Mouse (Mus musculus) limb, embryonic 13.5 days (tissue): ENCODE data around the gene Gm20388. TPM values are rescaled to one million over a fixed set of nuclear protein-coding genes. Genes with fewer than 3 reads are reported as not detected.
"Not testable (repeated sequence)": the region's sequence is repeated elsewhere in the genome, so short reads cannot be mapped to it uniquely, and the experiment has no call there.

Source experiments
- ATAC-seq: fragments of 200-750 bp; cut with Nextera tagmentation; 2 replicates; pipeline ENCODE4 v1.8.0; 2017; ENCODE audit warnings: low read depth, moderate number of reproducible peaks, moderate TSS enrichment; ENCODE audit not compliant: low FRiP score
- H3K27ac ChIP-seq: fragments of 300-500 bp; sonication (generic); 2 replicates; pipeline ENCODE4 v1.5.1; 2015; ENCODE audit warnings: inconsistent platforms, mild to moderate bottlenecking, moderate library complexity
- H3K27me3 ChIP-seq: fragments of 300-500 bp; sonication (generic); 2 replicates; pipeline ENCODE4 v1.6.1; 2015; ENCODE audit warnings: mild to moderate bottlenecking, inconsistent platforms
- H3K36me3 ChIP-seq: fragments of 300-500 bp; sonication (generic); 2 replicates; pipeline ENCODE4 v1.6.1; 2015; ENCODE audit warnings: inconsistent platforms, mild to moderate bottlenecking, moderate library complexity
- H3K4me1 ChIP-seq: fragments of 300-500 bp; sonication (generic); 2 replicates; pipeline ENCODE4 v1.6.1; 2015; ENCODE audit warnings: inconsistent platforms
- H3K4me2 ChIP-seq: fragments of 300-500 bp; sonication (generic); replicated peaks from 2 replicates; pipeline ENCODE4 v1.6.1; 2015; ENCODE audit warnings: inconsistent platforms, mild to moderate bottlenecking, moderate library complexity
- H3K4me3 ChIP-seq: fragments of 300-500 bp; sonication (generic); 2 replicates; pipeline ENCODE4 v1.5.1; 2015; ENCODE audit warnings: moderate library complexity, mild to moderate bottlenecking, inconsistent platforms
- H3K9ac ChIP-seq: fragments of 300-500 bp; sonication (generic); 2 replicates; pipeline ENCODE4 v1.6.1; 2015; ENCODE audit warnings: mild to moderate bottlenecking, inconsistent platforms
- H3K9me3 ChIP-seq: fragments of 300-500 bp; sonication (generic); 2 replicates; pipeline ENCODE4 v1.6.1; 2016; ENCODE audit warnings: inconsistent platforms
- WGBS: fragments of 180-500 bp; shearing (Covaris S2); methylation state at CpG from one replicate; pipeline ENCODE4 v1.1.7; 2015; 5-methylcytosine and 5-hydroxymethylcytosine counted together
- polyA plus RNA-seq: library from polyadenylated mRNA; unstranded; fragments of >200 nt; fragmentation: Nextera tagmentation; extraction: Ambion mirVana; gene quantifications from 2 replicates; pipeline ENCODE4 v1.2.1, GENCODE M21; 2015

Gene Gm20388
- polyA plus RNA-seq, 1 experiment from 2014 or later: 7.1 TPM

- H3K4me3 ChIP-seq: peak overlapping the region; percentile 88
- peaks cover 26% of the 10 kb centered on the region for H3K4me1 ChIP-seq
- no peak for ATAC-seq
- peak overlapping the region; percentile 80 for H3K4me2 ChIP-seq
- peaks cover 51% of the 10 kb centered on the region for H3K36me3 ChIP-seq
- H3K27me3 ChIP-seq: no peaks in the 10 kb centered on the region
- no peaks in the 10 kb centered on the region for H3K9me3 ChIP-seq
- no peak overlapping the region for H3K27ac ChIP-seq
- H3K9ac ChIP-seq: peak overlapping the region; percentile 93
- 73% methylated on average over 9 of the region's 9 CpGs for WGBS
These were observed 2658.7 kb downstream of the Gm20388 start for GRCm38 (mm10) chr8:122569329-122569728.

GRCm38 (mm10) chr8:122569996-122570395, 2659.4 kb downstream of the Gm20388 start:
- Histone ChIP-seq H3K27ac (no peak overlapping the region), H3K9ac (0 out of 2 replicates have a peak overlapping the region, but pooled peaks have one; percentile 93), H3K4me2 (peak overlapping the region; percentile 80), H3K27me3 (no peaks in the 10 kb centered on the region), H3K4me1 (peaks cover 32% of the 10 kb centered on the region), H3K36me3 (peaks cover 57% of the 10 kb centered on the region), H3K4me3 (no peak overlapping the region), H3K9me3 (no peaks in the 10 kb centered on the region)
- 94% methylated on average over 16 of the region's 16 CpGs for WGBS
- no peak for ATAC-seq

- Histone ChIP-seq H3K4me2 (no peak overlapping the region), H3K4me3 (no peak overlapping the region), H3K4me1 (peaks cover 44% of the 10 kb centered on the region), H3K27ac (no peak overlapping the region), H3K9me3 (no peaks in the 10 kb centered on the region), H3K9ac (no peak overlapping the region), H3K27me3 (no peaks in the 10 kb centered on the region), H3K36me3 (peaks cover 59% of the 10 kb centered on the region)
- no peak for ATAC-seq
- WGBS: 95% methylated on average over 11 of the region's 11 CpGs
These were observed 2660.5 kb downstream of the Gm20388 start for GRCm38 (mm10) chr8:122571153-122571552.

GRCm38 (mm10) chr8:122571750-122572267, 2661.2 kb downstream of the Gm20388 start:
- H3K9me3 ChIP-seq: no peaks in the 10 kb centered on the region
- 94% methylated on average over 17 of the region's 17 CpGs for WGBS
- H3K27ac ChIP-seq: no peak overlapping the region
- H3K36me3 ChIP-seq: peaks cover 59% of the 10 kb centered on the region
- no peak overlapping the region for H3K4me3 ChIP-seq
- no peak overlapping the region for H3K4me2 ChIP-seq
- ATAC-seq: no peak
- H3K4me1 ChIP-seq: peaks cover 38% of the 10 kb centered on the region
- H3K27me3 ChIP-seq: no peaks in the 10 kb centered on the region
- H3K9ac ChIP-seq: no peak overlapping the region

- Histone ChIP-seq H3K27ac (no peak overlapping the region), H3K9me3 (no peaks in the 10 kb centered on the region), H3K36me3 (peaks cover 59% of the 10 kb centered on the region), H3K9ac (peak overlapping the region; percentile 31; the same call in 1 of the 2 replicates), H3K4me1 (peaks cover 42% of the 10 kb centered on the region), H3K4me2 (no peak overlapping the region), H3K4me3 (no peak overlapping the region), H3K27me3 (no peaks in the 10 kb centered on the region)
- ATAC-seq: no peak
- WGBS: 95% methylated on average over 3 of the region's 3 CpGs
These were observed 2662.1 kb downstream of the Gm20388 start for GRCm38 (mm10) chr8:122572751-122573150.

GRCm38 (mm10) chr8:122573176-122573575, 2662.5 kb downstream of the Gm20388 start:
- peaks cover 43% of the 10 kb centered on the region for H3K4me1 ChIP-seq
- not testable (repeated sequence) for H3K9me3 ChIP-seq, ATAC-seq, H3K9ac ChIP-seq, H3K27me3 ChIP-seq, H3K27ac ChIP-seq, H3K4me3 ChIP-seq, H3K4me2 ChIP-seq
- H3K36me3 ChIP-seq: peaks cover 59% of the 10 kb centered on the region
- 43% methylated on average over 4 of the region's 4 CpGs for WGBS

GRCm38 (mm10) chr8:122573577-122573976, 2662.9 kb downstream of the Gm20388 start:
- Histone ChIP-seq H3K4me1 (peaks cover 47% of the 10 kb centered on the region), H3K9me3 (no peaks in the 10 kb centered on the region), H3K4me3 (no peak overlapping the region), H3K9ac (no peak overlapping the region), H3K27me3 (no peaks in the 10 kb centered on the region), H3K4me2 (no peak overlapping the region), H3K36me3 (peaks cover 59% of the 10 kb centered on the region), H3K27ac (no peak overlapping the region)
- 59% methylated on average over 9 of the region's 9 CpGs for WGBS
- no peak for ATAC-seq

GRCm38 (mm10) chr8:122574264-122574663, 2663.6 kb downstream of the Gm20388 start:
- no peak for ATAC-seq
- Histone ChIP-seq H3K27me3 (no peaks in the 10 kb centered on the region), H3K4me2 (peak overlapping the region; percentile 77; the same call in 1 of the 2 replicates), H3K27ac (peak overlapping the region; percentile 23; the same call in 1 of the 2 replicates), H3K9ac (no peak overlapping the region), H3K36me3 (peaks cover 58% of the 10 kb centered on the region), H3K4me3 (no peak overlapping the region), H3K4me1 (peaks cover 47% of the 10 kb centered on the region), H3K9me3 (no peaks in the 10 kb centered on the region)
- WGBS: 42% methylated on average over 3 of the region's 3 CpGs

- Histone ChIP-seq H3K4me2 (peak overlapping the region; percentile 77), H3K27me3 (no peaks in the 10 kb centered on the region), H3K27ac (no peak overlapping the region), H3K9me3 (no peaks in the 10 kb centered on the region), H3K9ac (0 out of 2 replicates have a peak overlapping the region, but pooled peaks have one; percentile 10), H3K36me3 (peaks cover 53% of the 10 kb centered on the region), H3K4me3 (no peak overlapping the region), H3K4me1 (peaks cover 47% of the 10 kb centered on the region)
- 41% methylated on average over 10 of the region's 10 CpGs for WGBS
- no peak for ATAC-seq
These were observed 2664.1 kb downstream of the Gm20388 start for GRCm38 (mm10) chr8:122574667-122575251.

GRCm38 (mm10) chr8:122575286-122575685, 2664.6 kb downstream of the Gm20388 start:
- no peaks in the 10 kb centered on the region for H3K9me3 ChIP-seq
- 0 out of 2 replicates have a peak overlapping the region, but pooled peaks have one; percentile 10 for H3K9ac ChIP-seq
- 82% methylated on average over 8 of the region's 8 CpGs for WGBS
- H3K27me3 ChIP-seq: no peaks in the 10 kb centered on the region
- no peak for ATAC-seq
- peaks cover 51% of the 10 kb centered on the region for H3K4me1 ChIP-seq
- no peak overlapping the region for H3K27ac ChIP-seq
- peak overlapping the region; percentile 64 for H3K4me3 ChIP-seq
- peaks cover 48% of the 10 kb centered on the region for H3K36me3 ChIP-seq
- peak overlapping the region; percentile 77 for H3K4me2 ChIP-seq

GRCm38 (mm10) chr8:122575735-122576647, 2665.3 kb downstream of the Gm20388 start:
- Histone ChIP-seq H3K36me3 (peaks cover 41% of the 10 kb centered on the region), H3K4me2 (peak overlapping the region; percentile 77), H3K9me3 (no peaks in the 10 kb centered on the region), H3K9ac (peak overlapping the region; percentile 83), H3K27me3 (no peaks in the 10 kb centered on the region), H3K4me1 (peaks cover 59% of the 10 kb centered on the region), H3K4me3 (peak overlapping the region; percentile 64), H3K27ac (peak overlapping the region; percentile 74)
- ATAC-seq: peak; percentile 7; the same call in 1 of the 2 replicates
- WGBS: 18% methylated on average over 21 of the region's 21 CpGs

- Histone ChIP-seq H3K27me3 (no peaks in the 10 kb centered on the region), H3K36me3 (peaks cover 34% of the 10 kb centered on the region), H3K9me3 (no peaks in the 10 kb centered on the region), H3K4me3 (peak within 1 kb of the TSS; percentile 64), H3K4me2 (peak within 1 kb of the TSS; percentile 77), H3K4me1 (peaks cover 62% of the 10 kb centered on the region), H3K9ac (peak within 1 kb of the TSS; percentile 83), H3K27ac (peak within 1 kb of the TSS; percentile 79)
- WGBS: under 1% methylated on average over 39 of the region's 39 CpGs
- ATAC-seq: peak; percentile 90
These were observed 2666.0 kb downstream of the Gm20388 start, which contains the start of gene Aprt for GRCm38 (mm10) chr8:122576648-122577022. Aprt (minus strand) TSS chr8:122576909.
